Mouse (Mus musculus): ENCODE data around the gene Olfr875. TPM values are rescaled to one million over a fixed set of nuclear protein-coding genes. Genes with fewer than 3 reads are reported as not detected.

Olfr875 gene
- polyA plus RNA-seq, 1 experiment from 2014 or later, result not detected

- no peak overlapping the region for H3K4me3 ChIP-seq
- no peak overlapping the region for H3K9ac ChIP-seq
- ATAC-seq (ENCODE audit: low read depth), result no peak
- H3K27me3 ChIP-seq, result no peaks in the 10 kb centered on the region
- no peak overlapping the region for H3K4me2 ChIP-seq
- H3K4me1 ChIP-seq (replicated peaks), result no peaks in the 10 kb centered on the region
- H3K27ac ChIP-seq (replicated peaks), result no peak overlapping the region
- no peaks in the 10 kb centered on the region for H3K36me3 ChIP-seq
- 78% methylated on average over 4 of the region's 4 CpGs for WGBS
- H3K9me3 ChIP-seq, result no peaks in the 10 kb centered on the region
These were observed 30.4 kb downstream of the Olfr875 start for GRCm38 (mm10) chr9:37802055-37802454.

- no peak within 1 kb of the TSS for H3K4me3 ChIP-seq
- H3K9me3 ChIP-seq, result no peaks in the 10 kb centered on the region
- no peak within 1 kb of the TSS for H3K4me2 ChIP-seq
- no peak within 1 kb of the TSS for H3K9ac ChIP-seq
- no peak within 1 kb of the TSS for H3K27ac ChIP-seq (replicated peaks)
- no peak for ATAC-seq (ENCODE audit: low read depth)
- H3K27me3 ChIP-seq, result no peaks in the 10 kb centered on the region
- no peaks in the 10 kb centered on the region for H3K36me3 ChIP-seq
- no peaks in the 10 kb centered on the region for H3K4me1 ChIP-seq (replicated peaks)
These were observed 31.1 kb downstream of the Olfr875 start, which contains the start of gene Olfr876 for GRCm38 (mm10) chr9:37802731-37803130. Olfr876 (plus strand) TSS chr9:37803031.

GRCm38 (mm10) chr9:37807235-37807634 is 35.6 kb downstream of the Olfr875 start:
- no peak overlapping the region for H3K4me2 ChIP-seq
- H3K9me3 ChIP-seq, result no peaks in the 10 kb centered on the region
- no peak overlapping the region for H3K9ac ChIP-seq
- no peak for ATAC-seq (ENCODE audit: low read depth)
- no peaks in the 10 kb centered on the region for H3K4me1 ChIP-seq (replicated peaks)
- no peaks in the 10 kb centered on the region for H3K27me3 ChIP-seq
- no peaks in the 10 kb centered on the region for H3K36me3 ChIP-seq
- no peak overlapping the region for H3K27ac ChIP-seq (replicated peaks)
- no peak overlapping the region for H3K4me3 ChIP-seq

GRCm38 (mm10) chr9:37808456-37808855 is 36.8 kb downstream of the Olfr875 start:
- Histone ChIP-seq H3K4me3 (no peak overlapping the region), H3K9me3 (no peaks in the 10 kb centered on the region), H3K9ac (no peak overlapping the region), H3K27ac (replicated peaks) (no peak overlapping the region), H3K36me3 (no peaks in the 10 kb centered on the region), H3K4me1 (replicated peaks) (no peaks in the 10 kb centered on the region), H3K27me3 (no peaks in the 10 kb centered on the region), H3K4me2 (no peak overlapping the region)
- 92% methylated on average over 3 of the region's 3 CpGs for WGBS
- no peak for ATAC-seq (ENCODE audit: low read depth)

- WGBS, result 74% methylated on average over 2 of the region's 2 CpGs
- H3K36me3 ChIP-seq, result no peaks in the 10 kb centered on the region
- no peak overlapping the region for H3K9ac ChIP-seq
- no peak for ATAC-seq (ENCODE audit: low read depth)
- no peak overlapping the region for H3K4me3 ChIP-seq
- no peak overlapping the region for H3K4me2 ChIP-seq
- H3K27me3 ChIP-seq, result no peaks in the 10 kb centered on the region
- no peak overlapping the region for H3K27ac ChIP-seq (replicated peaks)
- no peaks in the 10 kb centered on the region for H3K4me1 ChIP-seq (replicated peaks)
- no peaks in the 10 kb centered on the region for H3K9me3 ChIP-seq
These were observed 37.3 kb downstream of the Olfr875 start for GRCm38 (mm10) chr9:37808976-37809375.

- WGBS, result 65% methylated on average over 3 of the region's 3 CpGs
- no peak for ATAC-seq (ENCODE audit: low read depth)
These were observed 43.0 kb downstream of the Olfr875 start for GRCm38 (mm10) chr9:37814696-37815095.

More at GRCm38 (mm10) chr9:37814696-37815095, 43.0 kb downstream of the Olfr875 start:
- no peak overlapping the region for H3K27ac ChIP-seq (replicated peaks)
- H3K4me2 ChIP-seq, result no peak overlapping the region
- no peaks in the 10 kb centered on the region for H3K36me3 ChIP-seq
- H3K9me3 ChIP-seq, result no peaks in the 10 kb centered on the region
- no peaks in the 10 kb centered on the region for H3K27me3 ChIP-seq
- H3K9ac ChIP-seq, result no peak overlapping the region
- no peak overlapping the region for H3K4me3 ChIP-seq
- H3K4me1 ChIP-seq (replicated peaks), result no peaks in the 10 kb centered on the region

Other genes with a start within 250 kb of the Olfr875 start
- 41.5 and 42.5 TPM in 2 replicates for gene Esam, start 243.8 kb upstream of the Olfr875 start, polyA plus RNA-seq (2015; fragmentation: Nextera tagmentation; extraction: Ambion mirVana)
- gene Vsig2, start 232.6 kb upstream of the Olfr875 start, polyA plus RNA-seq (2015; fragmentation: Nextera tagmentation; extraction: Ambion mirVana), result 1.1 and 2.1 TPM in 2 replicates
- 10.0 and 11.3 TPM in 2 replicates for gene Nrgn, start 219.0 kb upstream of the Olfr875 start, polyA plus RNA-seq (2015; fragmentation: Nextera tagmentation; extraction: Ambion mirVana)
- 8.9 and 13.7 TPM in 2 replicates for gene Siae, start 216.2 kb upstream of the Olfr875 start, polyA plus RNA-seq (2015; fragmentation: Nextera tagmentation; extraction: Ambion mirVana)
- gene Spa17, start 158.1 kb upstream of the Olfr875 start, polyA plus RNA-seq (2015; fragmentation: Nextera tagmentation; extraction: Ambion mirVana), result 10.9 and 12.1 TPM in 2 replicates
- 99.3 and 100 TPM in 2 replicates for gene Tbrg1, start 114.5 kb upstream of the Olfr875 start, polyA plus RNA-seq (2015; fragmentation: Nextera tagmentation; extraction: Ambion mirVana)
- 0.22 TPM in 1 of 2 replicates, not detected in the other for gene Panx3, start 102.6 kb upstream of the Olfr875 start, polyA plus RNA-seq (2015; fragmentation: Nextera tagmentation; extraction: Ambion mirVana)
- not detected in 2 replicates for gene Olfr160, start 55.6 kb upstream of the Olfr875 start, polyA plus RNA-seq (2015; fragmentation: Nextera tagmentation; extraction: Ambion mirVana)
- not detected in 2 replicates for gene Olfr874, start 26.8 kb upstream of the Olfr875 start, polyA plus RNA-seq (2015; fragmentation: Nextera tagmentation; extraction: Ambion mirVana)
- not detected in 2 replicates for gene Olfr876, start 31.2 kb downstream of the Olfr875 start, polyA plus RNA-seq (2015; fragmentation: Nextera tagmentation; extraction: Ambion mirVana)
- not detected in 2 replicates for gene Olfr877, start 82.4 kb downstream of the Olfr875 start, polyA plus RNA-seq (2015; fragmentation: Nextera tagmentation; extraction: Ambion mirVana)
- gene Olfr145, start 124.9 kb downstream of the Olfr875 start, polyA plus RNA-seq (2015; fragmentation: Nextera tagmentation; extraction: Ambion mirVana), result not detected in 2 replicates
- gene Olfr878, start 146.0 kb downstream of the Olfr875 start, polyA plus RNA-seq (2015; fragmentation: Nextera tagmentation; extraction: Ambion mirVana), result not detected in 2 replicates
- not detected in 2 replicates for gene Olfr881, start 220.0 kb downstream of the Olfr875 start, polyA plus RNA-seq (2015; fragmentation: Nextera tagmentation; extraction: Ambion mirVana)

All from neural tube, embryonic 13.5 days (tissue).